Mouse (Mus musculus): ENCODE data around the gene Trem3. TPM values are rescaled to one million over a fixed set of nuclear protein-coding genes. Genes with fewer than 3 reads are reported as not detected.

Gene Trem3
- polyA plus RNA-seq, 1 experiment from 2014 or later = not detected

- no peaks in the 10 kb centered on the region for H3K27me3 ChIP-seq (ENCODE audit: control insufficient read depth, insufficient read depth, low read length)
- no peak for ATAC-seq (ENCODE audit: low FRiP score, low TSS enrichment)
- no peaks in the 10 kb centered on the region for H3K36me3 ChIP-seq (ENCODE audit: control insufficient read depth, insufficient read depth, low read length)
- WGBS = 18% methylated on average over 4 of the region's 4 CpGs
- H3K9ac ChIP-seq (ENCODE audit: low read depth, low read length) = no peak overlapping the region
- H3K4me2 ChIP-seq (replicated peaks; ENCODE audit: low read depth, low read length) = no peak overlapping the region
- no peaks in the 10 kb centered on the region for H3K9me3 ChIP-seq (ENCODE audit: control insufficient read depth, low read length)
- no peak overlapping the region for H3K27ac ChIP-seq (ENCODE audit: low read depth, low read length)
- no peak overlapping the region for H3K4me3 ChIP-seq (ENCODE audit: low read length)
- H3K4me1 ChIP-seq (ENCODE audit: control insufficient read depth, insufficient read depth, low read length) = no peaks in the 10 kb centered on the region
Observed at GRCm38 (mm10) chr17:48235773-48236370, 11.7 kb upstream of the Trem3 start.

GRCm38 (mm10) chr17:48237621-48238020 is 10.0 kb upstream of the Trem3 start:
- H3K9ac ChIP-seq (ENCODE audit: low read depth, low read length) = no peak overlapping the region
- H3K4me1 ChIP-seq (ENCODE audit: control insufficient read depth, insufficient read depth, low read length) = no peaks in the 10 kb centered on the region
- 93% methylated on average over 8 of the region's 8 CpGs for WGBS
- no peaks in the 10 kb centered on the region for H3K9me3 ChIP-seq (ENCODE audit: control insufficient read depth, low read length)
- H3K4me3 ChIP-seq (ENCODE audit: low read length) = no peak overlapping the region
- no peaks in the 10 kb centered on the region for H3K27me3 ChIP-seq (ENCODE audit: control insufficient read depth, insufficient read depth, low read length)
- no peak for ATAC-seq (ENCODE audit: low FRiP score, low TSS enrichment)
- no peak overlapping the region for H3K4me2 ChIP-seq (replicated peaks; ENCODE audit: low read depth, low read length)
- H3K36me3 ChIP-seq (ENCODE audit: control insufficient read depth, insufficient read depth, low read length) = no peaks in the 10 kb centered on the region
- H3K27ac ChIP-seq (ENCODE audit: low read depth, low read length) = no peak overlapping the region

- Histone ChIP-seq H3K4me3 (ENCODE audit: low read length) (no peak overlapping the region), H3K4me1 (ENCODE audit: control insufficient read depth, insufficient read depth, low read length) (no peaks in the 10 kb centered on the region), H3K27me3 (ENCODE audit: control insufficient read depth, insufficient read depth, low read length) (no peaks in the 10 kb centered on the region), H3K27ac (ENCODE audit: low read depth, low read length) (no peak overlapping the region), H3K9ac (ENCODE audit: low read depth, low read length) (no peak overlapping the region), H3K9me3 (ENCODE audit: control insufficient read depth, low read length) (no peaks in the 10 kb centered on the region), H3K36me3 (ENCODE audit: control insufficient read depth, insufficient read depth, low read length) (no peaks in the 10 kb centered on the region), H3K4me2 (replicated peaks; ENCODE audit: low read depth, low read length) (no peak overlapping the region)
- no peak for ATAC-seq (ENCODE audit: low FRiP score, low TSS enrichment)
Observed at GRCm38 (mm10) chr17:48249039-48249438, 1.5 kb downstream of the Trem3 start.

- Histone ChIP-seq H3K4me2 (replicated peaks; ENCODE audit: low read depth, low read length) (no peak overlapping the region), H3K9ac (ENCODE audit: low read depth, low read length) (no peak overlapping the region), H3K4me3 (ENCODE audit: low read length) (no peak overlapping the region), H3K27ac (ENCODE audit: low read depth, low read length) (no peak overlapping the region), H3K36me3 (ENCODE audit: control insufficient read depth, insufficient read depth, low read length) (no peaks in the 10 kb centered on the region), H3K27me3 (ENCODE audit: control insufficient read depth, insufficient read depth, low read length) (no peaks in the 10 kb centered on the region), H3K9me3 (ENCODE audit: control insufficient read depth, low read length) (no peaks in the 10 kb centered on the region), H3K4me1 (ENCODE audit: control insufficient read depth, insufficient read depth, low read length) (no peaks in the 10 kb centered on the region)
- WGBS = 86% methylated on average over 11 of the region's 11 CpGs
- no peak for ATAC-seq (ENCODE audit: low FRiP score, low TSS enrichment)
Observed at GRCm38 (mm10) chr17:48249501-48249900, 1.9 kb downstream of the Trem3 start.

- Histone ChIP-seq H3K9ac (ENCODE audit: low read depth, low read length) (no peak overlapping the region), H3K4me1 (ENCODE audit: control insufficient read depth, insufficient read depth, low read length) (no peaks in the 10 kb centered on the region), H3K27ac (ENCODE audit: low read depth, low read length) (no peak overlapping the region), H3K4me2 (replicated peaks; ENCODE audit: low read depth, low read length) (no peak overlapping the region), H3K36me3 (ENCODE audit: control insufficient read depth, insufficient read depth, low read length) (no peaks in the 10 kb centered on the region), H3K4me3 (ENCODE audit: low read length) (no peak overlapping the region), H3K27me3 (ENCODE audit: control insufficient read depth, insufficient read depth, low read length) (no peaks in the 10 kb centered on the region), H3K9me3 (ENCODE audit: control insufficient read depth, low read length) (no peaks in the 10 kb centered on the region)
- ATAC-seq (ENCODE audit: low FRiP score, low TSS enrichment) = no peak
- WGBS = 87% methylated on average over 7 of the region's 7 CpGs
Observed at GRCm38 (mm10) chr17:48250631-48251030, 3.1 kb downstream of the Trem3 start.

- H3K9me3 ChIP-seq (ENCODE audit: control insufficient read depth, low read length) = peaks cover 8% of the 10 kb centered on the region; the same call in 1 of the 2 replicates
- no peaks in the 10 kb centered on the region for H3K27me3 ChIP-seq (ENCODE audit: control insufficient read depth, insufficient read depth, low read length)
- no peaks in the 10 kb centered on the region for H3K4me1 ChIP-seq (ENCODE audit: control insufficient read depth, insufficient read depth, low read length)
- no peaks in the 10 kb centered on the region for H3K36me3 ChIP-seq (ENCODE audit: control insufficient read depth, insufficient read depth, low read length)
- H3K27ac ChIP-seq (ENCODE audit: low read depth, low read length) = no peak overlapping the region
- H3K9ac ChIP-seq (ENCODE audit: low read depth, low read length) = no peak overlapping the region
- no peak overlapping the region for H3K4me2 ChIP-seq (replicated peaks; ENCODE audit: low read depth, low read length)
- H3K4me3 ChIP-seq (ENCODE audit: low read length) = no peak overlapping the region
- no peak for ATAC-seq (ENCODE audit: low FRiP score, low TSS enrichment)
Observed at GRCm38 (mm10) chr17:48256575-48256974, 9.0 kb downstream of the Trem3 start.

GRCm38 (mm10) chr17:48261868-48262267 is 14.3 kb downstream of the Trem3 start:
- no peak overlapping the region for H3K27ac ChIP-seq (ENCODE audit: low read depth, low read length)
- ATAC-seq (ENCODE audit: low FRiP score, low TSS enrichment) = no peak
- H3K4me2 ChIP-seq (replicated peaks; ENCODE audit: low read depth, low read length) = no peak overlapping the region
- H3K4me3 ChIP-seq (ENCODE audit: low read length) = no peak overlapping the region
- H3K9me3 ChIP-seq (ENCODE audit: control insufficient read depth, low read length) = peaks cover 8% of the 10 kb centered on the region; the same call in 1 of the 2 replicates
- H3K36me3 ChIP-seq (ENCODE audit: control insufficient read depth, insufficient read depth, low read length) = no peaks in the 10 kb centered on the region
- 80% methylated on average over 2 of the region's 2 CpGs for WGBS
- H3K9ac ChIP-seq (ENCODE audit: low read depth, low read length) = no peak overlapping the region
- no peaks in the 10 kb centered on the region for H3K4me1 ChIP-seq (ENCODE audit: control insufficient read depth, insufficient read depth, low read length)
- H3K27me3 ChIP-seq (ENCODE audit: control insufficient read depth, insufficient read depth, low read length) = no peaks in the 10 kb centered on the region

GRCm38 (mm10) chr17:48263741-48264362 is 16.3 kb downstream of the Trem3 start, which contains the start of gene Treml4:
Gene Treml4 (plus strand): TSS chr17:48264295.
- WGBS = 91% methylated on average over 3 of the region's 3 CpGs
- H3K9me3 ChIP-seq (ENCODE audit: control insufficient read depth, low read length) = peaks cover 8% of the 10 kb centered on the region; the same call in 1 of the 2 replicates
- no peak for ATAC-seq (ENCODE audit: low FRiP score, low TSS enrichment)
- H3K4me2 ChIP-seq (replicated peaks; ENCODE audit: low read depth, low read length) = no peak within 1 kb of the TSS
- H3K9ac ChIP-seq (ENCODE audit: low read depth, low read length) = no peak within 1 kb of the TSS
- H3K4me3 ChIP-seq (ENCODE audit: low read length) = no peak within 1 kb of the TSS
- H3K4me1 ChIP-seq (ENCODE audit: control insufficient read depth, insufficient read depth, low read length) = no peaks in the 10 kb centered on the region
- no peak within 1 kb of the TSS for H3K27ac ChIP-seq (ENCODE audit: low read depth, low read length)
- H3K27me3 ChIP-seq (ENCODE audit: control insufficient read depth, insufficient read depth, low read length) = no peaks in the 10 kb centered on the region
- no peaks in the 10 kb centered on the region for H3K36me3 ChIP-seq (ENCODE audit: control insufficient read depth, insufficient read depth, low read length)

GRCm38 (mm10) chr17:48264662-48265061 is 17.1 kb downstream of the Trem3 start:
- H3K4me3 ChIP-seq (ENCODE audit: low read length) = no peak overlapping the region
- no peaks in the 10 kb centered on the region for H3K4me1 ChIP-seq (ENCODE audit: control insufficient read depth, insufficient read depth, low read length)
- 92% methylated on average over 7 of the region's 7 CpGs for WGBS
- H3K27ac ChIP-seq (ENCODE audit: low read depth, low read length) = no peak overlapping the region
- H3K36me3 ChIP-seq (ENCODE audit: control insufficient read depth, insufficient read depth, low read length) = no peaks in the 10 kb centered on the region
- H3K9ac ChIP-seq (ENCODE audit: low read depth, low read length) = no peak overlapping the region
- no peak overlapping the region for H3K4me2 ChIP-seq (replicated peaks; ENCODE audit: low read depth, low read length)
- no peak for ATAC-seq (ENCODE audit: low FRiP score, low TSS enrichment)
- H3K27me3 ChIP-seq (ENCODE audit: control insufficient read depth, insufficient read depth, low read length) = no peaks in the 10 kb centered on the region
- peaks cover 4% of the 10 kb centered on the region; the same call in 1 of the 2 replicates for H3K9me3 ChIP-seq (ENCODE audit: control insufficient read depth, low read length)
